Mouse (Mus musculus) regulatory T cell (primary cell): ENCODE measurements at regions not wholly inside any gene's neighbourhood (a gene's known extent, or its start where the extent isn't known, plus 50 kb on each side); places are given as distances from the start of the nearest gene placed in this dataset.

Source experiments
- in situ Hi-C: fragments of 300-600 bp; cut with MboI, MseI; formaldehyde crosslinking; loops from one replicate; pipeline ENCODE4 v1.15.1; 2025; ENCODE audit warnings: high pct_unique_total_duplicates

GRCm38 (mm10) chr9:92856410-92857083, 314.5 kb downstream of the Plod2 start:
- in situ Hi-C loops: loop anchor here (10.0 to 25.0 kb wide), 2 partner anchors 694 to 872 kb away; no protein-coding TSS in a partner anchor

GRCm38 (mm10) chr9:92865822-92866221, 323.8 kb downstream of the Plod2 start:
- in situ Hi-C loops: loop anchor here (25.0 kb wide), 1 partner anchor 704 kb away; no protein-coding TSS in a partner anchor

GRCm38 (mm10) chr9:92878589-92878988, 336.6 kb downstream of the Plod2 start:
- in situ Hi-C loops: no loop called here

- in situ Hi-C loops: no loop called here
Observed at GRCm38 (mm10) chr9:92879812-92880211, 337.8 kb downstream of the Plod2 start.

GRCm38 (mm10) chr9:92882251-92882832, 340.3 kb downstream of the Plod2 start:
- in situ Hi-C loops: no loop called here

- in situ Hi-C loops: no loop called here
Observed at GRCm38 (mm10) chr9:92890063-92890462, 348.0 kb downstream of the Plod2 start.

GRCm38 (mm10) chr9:92899733-92900132, 357.7 kb downstream of the Plod2 start:
- in situ Hi-C loops: no loop called here

- in situ Hi-C loops: no loop called here
Observed at GRCm38 (mm10) chr9:92907102-92907501, 365.1 kb downstream of the Plod2 start.

- in situ Hi-C loops: no loop called here
Observed at GRCm38 (mm10) chr9:92919396-92919795, 377.4 kb downstream of the Plod2 start.

- in situ Hi-C loops: no loop called here
Observed at GRCm38 (mm10) chr9:92930231-92930966, 388.4 kb downstream of the Plod2 start.

GRCm38 (mm10) chr9:92937802-92938201, 395.8 kb downstream of the Plod2 start:
- in situ Hi-C loops: no loop called here

- in situ Hi-C loops: no loop called here
Observed at GRCm38 (mm10) chr9:92950092-92950491, 408.1 kb downstream of the Plod2 start.

GRCm38 (mm10) chr9:92963275-92963674, 421.3 kb downstream of the Plod2 start:
- in situ Hi-C loops: no loop called here

GRCm38 (mm10) chr9:92991759-92992158, 449.7 kb downstream of the Plod2 start:
- in situ Hi-C loops: no loop called here

GRCm38 (mm10) chr9:92996156-92996555, 454.1 kb downstream of the Plod2 start:
- in situ Hi-C loops: no loop called here

- in situ Hi-C loops: no loop called here
Observed at GRCm38 (mm10) chr9:93005182-93005953, 463.3 kb downstream of the Plod2 start.

- in situ Hi-C loops: no loop called here
Observed at GRCm38 (mm10) chr9:93008511-93009302, 466.7 kb downstream of the Plod2 start.

GRCm38 (mm10) chr9:93044298-93044912, 502.4 kb downstream of the Plod2 start:
- in situ Hi-C loops: no loop called here

- in situ Hi-C loops: no loop called here
Observed at GRCm38 (mm10) chr9:93072140-93072539, 530.1 kb downstream of the Plod2 start.

GRCm38 (mm10) chr9:93083114-93083513, 541.1 kb downstream of the Plod2 start:
- in situ Hi-C loops: no loop called here
